Mouse (Mus musculus): Measurements from ENCODE around the gene Rbm42. TPM values are rescaled to one million over a fixed set of nuclear protein-coding genes. Genes with fewer than 3 reads are reported as not detected.

Gene Rbm42
- polyA plus RNA-seq, 1 experiment from 2014 or later: 76.7 TPM

DNA sequence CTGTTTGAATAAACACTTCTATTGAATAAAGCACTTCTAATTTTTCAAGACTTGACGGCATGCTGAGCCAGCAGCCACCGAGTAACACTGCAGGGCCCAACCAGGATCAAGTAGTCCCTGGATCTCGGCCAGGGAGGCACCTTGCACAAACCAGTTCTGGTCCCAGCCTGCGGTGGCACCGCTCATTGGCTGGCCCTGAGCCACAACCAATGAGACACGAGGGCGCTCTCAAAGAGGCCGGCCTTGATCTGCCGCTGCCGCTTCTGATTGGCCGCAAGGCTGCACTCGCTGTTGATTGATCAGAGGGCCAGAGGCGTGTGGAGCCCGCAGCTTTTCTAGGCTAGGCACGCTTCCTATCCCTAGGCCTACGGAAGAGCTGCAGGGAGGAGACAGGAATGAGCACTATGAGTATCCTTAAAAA, 50.2 kb downstream of the Rbm42 start:
- no peak overlapping the region for H3K27ac ChIP-seq (ENCODE audit: low read depth, low read length)
- 2% methylated on average over 16 of the region's 16 CpGs for WGBS (ENCODE audit: insufficient replicate concordance)

DNA sequence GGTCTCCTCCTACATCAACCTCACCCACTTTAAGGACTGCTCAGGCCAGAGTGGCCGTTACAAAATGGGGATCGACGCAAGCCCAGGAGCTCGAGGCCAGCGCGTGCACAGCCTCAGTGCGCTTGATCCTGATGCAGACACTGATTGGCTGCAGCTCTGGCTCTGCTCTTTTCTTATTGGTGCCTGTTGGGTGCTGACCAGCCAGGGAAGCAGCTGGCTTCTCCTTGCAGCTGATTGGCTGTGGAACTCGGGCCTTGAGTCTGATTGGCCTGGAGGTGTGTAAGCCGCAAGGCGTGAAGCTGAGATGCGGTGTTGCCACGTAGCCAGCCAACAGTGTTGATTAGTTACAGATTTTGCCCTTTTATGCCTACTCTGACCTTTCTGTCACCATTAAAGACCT, 51.3 kb downstream of the Rbm42 start, which contains the start of gene Zbtb32:
Gene Zbtb32, minus strand, starts transcription at position 124 of the 400 bp plus-strand sequence.
- Histone ChIP-seq H3K4me1 (ENCODE audit: control insufficient read depth, insufficient read depth, low read length) (no peaks in the 10 kb centered on the region), H3K4me3 (ENCODE audit: low read depth, low read length) (no peak within 1 kb of the TSS), H3K36me3 (ENCODE audit: control insufficient read depth, insufficient read depth, low read length) (no peaks in the 10 kb centered on the region), H3K27ac (ENCODE audit: low read depth, low read length) (no peak within 1 kb of the TSS), H3K9ac (ENCODE audit: low read depth, low read length) (no peak within 1 kb of the TSS), H3K4me2 (peak within 1 kb of the TSS; percentile 34), H3K27me3 (ENCODE audit: control insufficient read depth, insufficient read depth, low read length) (no peaks in the 10 kb centered on the region), H3K9me3 (replicated peaks; ENCODE audit: control insufficient read depth, low read length) (no peaks in the 10 kb centered on the region)
- 86% methylated on average over 12 of the region's 12 CpGs for WGBS (ENCODE audit: insufficient replicate concordance)
- ATAC-seq (replicated peaks; ENCODE audit: insufficient number of reproducible peaks, low FRiP score, low TSS enrichment): no peak

More for the DNA sequence above, 50.2 kb downstream of the Rbm42 start:
- Histone ChIP-seq H3K4me1 (ENCODE audit: control insufficient read depth, insufficient read depth, low read length) (no peaks in the 10 kb centered on the region), H3K9me3 (replicated peaks; ENCODE audit: control insufficient read depth, low read length) (no peaks in the 10 kb centered on the region), H3K27me3 (ENCODE audit: control insufficient read depth, insufficient read depth, low read length) (no peaks in the 10 kb centered on the region), H3K4me2 (peak overlapping the region; percentile 46), H3K36me3 (ENCODE audit: control insufficient read depth, insufficient read depth, low read length) (no peaks in the 10 kb centered on the region), H3K9ac (ENCODE audit: low read depth, low read length) (no peak overlapping the region; the same call in 1 of the 2 replicates), H3K4me3 (ENCODE audit: low read depth, low read length) (no peak overlapping the region)
- ATAC-seq (replicated peaks; ENCODE audit: insufficient number of reproducible peaks, low FRiP score, low TSS enrichment): peak; percentile 92

DNA sequence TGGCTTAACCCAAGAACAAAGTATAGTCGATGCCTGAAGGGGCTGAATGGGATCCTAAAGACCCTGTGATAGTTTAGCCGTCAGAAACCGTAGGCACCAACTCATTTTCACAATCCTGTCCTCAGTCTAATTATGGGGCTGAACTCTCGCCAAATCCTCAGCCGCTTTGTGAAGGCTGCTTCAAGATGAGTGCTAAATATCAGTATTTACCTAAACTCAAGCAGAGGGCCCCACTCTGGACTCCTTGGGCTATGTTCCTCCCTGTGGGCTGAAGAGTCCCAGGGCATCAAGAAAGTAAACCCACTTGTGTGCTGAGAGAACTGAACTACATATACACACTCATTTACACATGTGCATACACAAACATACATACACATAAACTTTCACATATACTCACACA, 53.3 kb downstream of the Rbm42 start:
- 0 out of 2 replicates have a peak, but pooled peaks cover 4% of the 10 kb centered on the region for H3K27me3 ChIP-seq (ENCODE audit: control insufficient read depth, insufficient read depth, low read length)
- H3K36me3 ChIP-seq (ENCODE audit: control insufficient read depth, insufficient read depth, low read length): no peaks in the 10 kb centered on the region
- no peak overlapping the region for H3K4me3 ChIP-seq (ENCODE audit: low read depth, low read length)
- no peaks in the 10 kb centered on the region for H3K4me1 ChIP-seq (ENCODE audit: control insufficient read depth, insufficient read depth, low read length)
- whole genome bisulfite sequencing (ENCODE audit: insufficient replicate concordance): 72% methylated on average over 5 of the region's 5 CpGs
- H3K4me2 ChIP-seq: no peak overlapping the region
- no peak for ATAC-seq (replicated peaks; ENCODE audit: insufficient number of reproducible peaks, low FRiP score, low TSS enrichment)
- H3K9ac ChIP-seq (ENCODE audit: low read depth, low read length): no peak overlapping the region
- no peak overlapping the region for H3K27ac ChIP-seq (ENCODE audit: low read depth, low read length)
- H3K9me3 ChIP-seq (replicated peaks; ENCODE audit: control insufficient read depth, low read length): no peaks in the 10 kb centered on the region

DNA sequence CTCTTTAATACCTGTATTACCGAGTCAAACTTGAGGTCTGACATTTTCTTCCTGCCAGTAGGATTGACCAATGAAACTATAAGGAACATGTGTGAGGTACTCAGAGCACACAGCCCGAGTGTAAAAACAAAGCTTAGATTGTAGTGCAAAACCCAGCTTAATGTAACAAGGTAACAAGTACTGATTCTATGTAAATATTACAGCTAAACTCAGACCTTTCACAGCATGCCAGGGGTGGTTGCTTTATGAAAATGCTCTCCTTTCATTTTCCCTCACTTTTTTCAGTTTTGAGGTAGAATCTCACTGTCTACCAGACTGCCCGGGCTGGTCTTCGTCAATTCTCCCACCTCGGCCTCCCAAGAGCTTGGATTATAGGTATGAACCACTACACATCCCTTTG, 54.0 kb downstream of the Rbm42 start:
- no peak overlapping the region for H3K27ac ChIP-seq (ENCODE audit: low read depth, low read length)
- no peak overlapping the region for H3K4me3 ChIP-seq (ENCODE audit: low read depth, low read length)
- no peak for ATAC-seq (replicated peaks; ENCODE audit: insufficient number of reproducible peaks, low FRiP score, low TSS enrichment)
- H3K36me3 ChIP-seq (ENCODE audit: control insufficient read depth, insufficient read depth, low read length): no peaks in the 10 kb centered on the region
- no peaks in the 10 kb centered on the region for H3K4me1 ChIP-seq (ENCODE audit: control insufficient read depth, insufficient read depth, low read length)
- H3K27me3 ChIP-seq (ENCODE audit: control insufficient read depth, insufficient read depth, low read length): 0 out of 2 replicates have a peak, but pooled peaks cover 4% of the 10 kb centered on the region
- WGBS (ENCODE audit: insufficient replicate concordance): 70% methylated on average over 5 of the region's 5 CpGs
- H3K9me3 ChIP-seq (replicated peaks; ENCODE audit: control insufficient read depth, low read length): no peaks in the 10 kb centered on the region
- H3K9ac ChIP-seq (ENCODE audit: low read depth, low read length): no peak overlapping the region
- H3K4me2 ChIP-seq: no peak overlapping the region

DNA sequence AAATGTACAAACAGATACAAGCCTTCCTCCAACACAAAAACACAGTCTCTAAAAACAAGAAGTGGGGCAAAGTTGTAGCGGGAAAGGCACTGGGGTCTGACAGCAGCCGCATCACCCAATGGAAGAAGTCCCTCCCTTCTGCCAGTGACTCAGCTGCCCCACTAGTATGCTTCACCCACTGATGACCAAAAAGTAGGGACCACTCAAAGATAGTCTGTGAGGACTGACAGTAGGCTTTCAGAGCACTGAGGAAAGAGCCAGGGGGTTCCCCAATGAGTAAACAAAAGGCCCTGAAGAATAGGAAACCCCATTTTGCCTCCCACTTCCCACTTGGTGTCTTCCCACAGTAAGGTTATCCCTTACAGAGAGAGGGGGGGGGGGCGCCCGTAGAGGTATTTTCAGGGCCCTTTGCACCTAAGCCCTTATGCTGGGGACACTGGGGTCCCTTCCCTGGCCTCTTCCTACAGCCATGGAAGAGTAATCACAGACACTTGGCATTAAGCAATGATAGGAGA, 55.5 kb downstream of the Rbm42 start:
- no peak overlapping the region for H3K4me2 ChIP-seq
- H3K27me3 ChIP-seq (ENCODE audit: control insufficient read depth, insufficient read depth, low read length): 0 out of 2 replicates have a peak, but pooled peaks cover 4% of the 10 kb centered on the region
- ATAC-seq (replicated peaks; ENCODE audit: insufficient number of reproducible peaks, low FRiP score, low TSS enrichment): no peak
- H3K4me3 ChIP-seq (ENCODE audit: low read depth, low read length): no peak overlapping the region
- H3K36me3 ChIP-seq (ENCODE audit: control insufficient read depth, insufficient read depth, low read length): no peaks in the 10 kb centered on the region
- no peak overlapping the region for H3K9ac ChIP-seq (ENCODE audit: low read depth, low read length)
- no peaks in the 10 kb centered on the region for H3K9me3 ChIP-seq (replicated peaks; ENCODE audit: control insufficient read depth, low read length)
- H3K27ac ChIP-seq (ENCODE audit: low read depth, low read length): no peak overlapping the region
- 0 out of 2 replicates have a peak, but pooled peaks cover 4% of the 10 kb centered on the region for H3K4me1 ChIP-seq (ENCODE audit: control insufficient read depth, insufficient read depth, low read length)
- 66% methylated on average over 4 of the region's 4 CpGs for WGBS (ENCODE audit: insufficient replicate concordance)

DNA sequence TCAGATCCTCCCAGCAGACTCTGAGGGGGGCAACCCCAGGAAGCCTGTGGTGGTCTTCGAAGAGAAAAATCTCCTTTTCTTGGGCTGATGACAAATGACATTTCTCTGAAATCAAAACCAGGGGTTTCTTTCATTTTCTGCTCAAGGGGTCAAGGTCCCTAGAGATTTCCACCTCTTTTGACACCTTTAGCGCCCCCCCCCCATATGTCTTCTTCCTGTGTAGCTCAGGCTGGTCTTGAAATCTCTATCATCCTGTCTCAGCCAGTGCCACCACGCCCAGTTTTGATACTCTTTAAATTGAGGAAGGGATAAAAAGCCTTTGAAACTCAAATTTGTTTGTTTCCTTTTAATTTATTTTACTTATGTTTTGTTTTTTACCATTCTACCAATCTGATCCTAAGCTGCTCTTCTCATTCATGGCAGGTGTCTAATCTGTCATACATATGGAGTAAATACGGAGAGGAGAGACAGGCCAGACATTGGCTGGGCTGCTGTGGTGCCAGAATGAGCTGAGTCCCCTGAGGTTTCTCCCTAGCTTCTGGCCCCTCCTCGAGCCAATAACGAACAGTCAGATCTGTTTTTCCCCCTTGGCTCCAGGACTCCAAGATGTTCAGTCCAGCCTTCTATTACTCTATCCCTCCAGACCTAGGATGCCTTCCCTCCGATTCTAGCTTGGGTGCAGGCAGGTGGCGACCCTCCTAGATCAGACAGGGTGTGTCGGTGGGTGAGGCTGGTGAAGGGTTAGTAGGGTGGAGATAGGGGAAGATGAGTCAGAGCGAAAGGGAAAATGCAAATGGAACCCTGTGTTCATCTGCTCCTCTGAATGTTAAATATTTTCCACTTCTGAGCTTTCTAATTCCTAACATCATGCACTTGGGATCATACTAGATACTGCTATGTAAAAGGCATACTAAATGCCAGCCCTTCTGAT, 56.3 kb downstream of the Rbm42 start:
- 65% methylated on average over 10 of the region's 10 CpGs for WGBS (ENCODE audit: insufficient replicate concordance)
- no peak for ATAC-seq (replicated peaks; ENCODE audit: insufficient number of reproducible peaks, low FRiP score, low TSS enrichment)

DNA sequence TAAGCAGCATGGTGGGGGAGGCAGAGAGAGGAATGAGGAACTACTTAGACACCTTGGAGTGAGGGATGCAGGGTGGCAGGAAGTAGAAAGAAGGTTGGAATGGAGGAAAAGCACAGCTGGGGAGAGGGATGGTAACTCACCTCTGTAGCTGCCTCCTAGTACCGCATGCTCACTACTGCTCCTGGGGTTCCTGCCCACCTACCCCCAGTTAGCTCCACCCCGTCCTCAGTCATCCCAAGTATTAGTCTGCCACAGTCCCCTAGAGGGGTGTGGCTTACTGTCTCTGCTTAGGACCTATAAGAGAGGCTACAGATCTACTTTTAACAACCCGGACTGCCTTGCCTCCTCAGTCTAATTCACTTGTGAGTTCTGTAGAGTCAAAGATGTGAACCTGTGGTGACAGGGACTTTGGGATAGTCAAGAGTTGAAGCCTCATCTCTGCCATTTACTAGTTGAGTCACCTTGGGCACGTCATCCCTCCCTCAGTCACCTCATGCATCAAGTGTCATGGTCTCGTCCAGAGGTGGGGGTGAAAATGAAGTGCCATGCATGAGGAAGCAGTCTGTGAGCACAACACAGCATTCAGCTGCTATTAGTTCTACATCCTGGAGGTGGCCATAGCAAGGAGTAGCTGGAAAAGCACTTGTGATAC, 57.2 kb downstream of the Rbm42 start:
- H3K9ac ChIP-seq (ENCODE audit: low read depth, low read length): no peak overlapping the region
- no peak overlapping the region for H3K4me3 ChIP-seq (ENCODE audit: low read depth, low read length)
- ATAC-seq (replicated peaks; ENCODE audit: insufficient number of reproducible peaks, low FRiP score, low TSS enrichment): no peak
- no peaks in the 10 kb centered on the region for H3K36me3 ChIP-seq (ENCODE audit: control insufficient read depth, insufficient read depth, low read length)
- H3K27ac ChIP-seq (ENCODE audit: low read depth, low read length): no peak overlapping the region
- 0 out of 2 replicates have a peak, but pooled peaks cover 4% of the 10 kb centered on the region for H3K4me1 ChIP-seq (ENCODE audit: control insufficient read depth, insufficient read depth, low read length)
- H3K9me3 ChIP-seq (replicated peaks; ENCODE audit: control insufficient read depth, low read length): no peaks in the 10 kb centered on the region
- no peak overlapping the region for H3K4me2 ChIP-seq
- 0 out of 2 replicates have a peak, but pooled peaks cover 4% of the 10 kb centered on the region for H3K27me3 ChIP-seq (ENCODE audit: control insufficient read depth, insufficient read depth, low read length)
- 38% methylated on average over 5 of the region's 5 CpGs for WGBS (ENCODE audit: insufficient replicate concordance)

More for the DNA sequence above, 56.3 kb downstream of the Rbm42 start:
- no peaks in the 10 kb centered on the region for H3K36me3 ChIP-seq (ENCODE audit: control insufficient read depth, insufficient read depth, low read length)
- no peak overlapping the region for H3K9ac ChIP-seq (ENCODE audit: low read depth, low read length)
- H3K9me3 ChIP-seq (replicated peaks; ENCODE audit: control insufficient read depth, low read length): no peaks in the 10 kb centered on the region
- H3K27me3 ChIP-seq (ENCODE audit: control insufficient read depth, insufficient read depth, low read length): 0 out of 2 replicates have a peak, but pooled peaks cover 4% of the 10 kb centered on the region
- 0 out of 2 replicates have a peak, but pooled peaks cover 4% of the 10 kb centered on the region for H3K4me1 ChIP-seq (ENCODE audit: control insufficient read depth, insufficient read depth, low read length)
- H3K4me3 ChIP-seq (ENCODE audit: low read depth, low read length): no peak overlapping the region
- H3K4me2 ChIP-seq: no peak overlapping the region
- no peak overlapping the region for H3K27ac ChIP-seq (ENCODE audit: low read depth, low read length)

DNA sequence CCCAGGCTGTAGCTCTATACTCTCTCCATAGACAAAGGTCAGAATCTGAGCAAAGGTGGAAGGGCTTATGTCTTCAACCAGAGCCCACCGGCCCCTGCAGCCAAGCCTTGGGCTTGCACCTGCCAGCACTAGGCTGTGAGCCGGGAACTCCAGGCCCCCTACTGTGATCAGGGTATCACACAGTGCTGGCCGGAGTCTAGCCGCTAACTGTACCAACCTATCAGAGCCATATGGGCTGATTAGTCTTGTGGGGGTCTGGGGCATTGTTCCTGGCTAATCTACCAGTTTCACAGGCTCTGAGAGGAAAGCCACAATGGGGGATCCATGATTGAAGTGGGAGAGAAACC, 58.5 kb downstream of the Rbm42 start:
- ATAC-seq (replicated peaks; ENCODE audit: insufficient number of reproducible peaks, low FRiP score, low TSS enrichment): no peak

More for the DNA sequence above, 58.5 kb downstream of the Rbm42 start:
- no peak overlapping the region for H3K4me2 ChIP-seq
- 0 out of 2 replicates have a peak, but pooled peaks cover 2% of the 10 kb centered on the region for H3K36me3 ChIP-seq (ENCODE audit: control insufficient read depth, insufficient read depth, low read length)
- H3K4me1 ChIP-seq (ENCODE audit: control insufficient read depth, insufficient read depth, low read length): peaks cover 10% of the 10 kb centered on the region
- no peak overlapping the region for H3K4me3 ChIP-seq (ENCODE audit: low read depth, low read length)
- H3K9ac ChIP-seq (ENCODE audit: low read depth, low read length): no peak overlapping the region
- no peaks in the 10 kb centered on the region for H3K9me3 ChIP-seq (replicated peaks; ENCODE audit: control insufficient read depth, low read length)
- no peak overlapping the region for H3K27ac ChIP-seq (ENCODE audit: low read depth, low read length)
- WGBS (ENCODE audit: insufficient replicate concordance): 44% methylated on average over 4 of the region's 4 CpGs
- H3K27me3 ChIP-seq (ENCODE audit: control insufficient read depth, insufficient read depth, low read length): 0 out of 2 replicates have a peak, but pooled peaks cover 4% of the 10 kb centered on the region

Measured in heart, embryonic 11.5 days (tissue).